Mouse (Mus musculus) MEL (cell line): ENCODE measurements at regions not wholly inside any gene's neighbourhood (a gene's known extent, or its start where the extent isn't known, plus 50 kb on each side); places are given as distances from the start of the nearest gene placed in this dataset.

Experiments
- DNase-seq: peaks from one replicate; pipeline ENCODE4 v3.0.0; 2011; ENCODE audit warnings: low read depth, low spot score
- H3K27ac ChIP-seq: 2 replicates; pipeline ENCODE4 v1.5.1; 2012; ENCODE audit warnings: low read depth, mild to moderate bottlenecking, control low read depth, low read length, moderate library complexity; ENCODE audit not compliant: control insufficient read depth
- H3K27me3 ChIP-seq, 2 experiments: fragments of 150-350 bp in 1 of 2; sonication (generic) in 1 of 2; 2 replicates each; pipeline ENCODE4 v1.6.1; 2012; ENCODE audit warnings: low read length in 2 of 2, mild to moderate bottlenecking in 2 of 2, improper control_type of control experiment in 1 of 2, moderate library complexity in 1 of 2; ENCODE audit not compliant: insufficient read depth in 2 of 2, control insufficient read depth in 1 of 2
- H3K36me3 ChIP-seq, 2 experiments: 2 replicates each; pipeline ENCODE4 v1.6.1; 2012 to 2014; ENCODE audit warnings: low read length in 2 of 2, improper control_type of control experiment in 1 of 2, inconsistent platforms in 1 of 2, mild to moderate bottlenecking in 1 of 2; ENCODE audit not compliant: insufficient read depth in 2 of 2, control insufficient read depth in 1 of 2
- H3K4me1 ChIP-seq, 2 experiments: fragments of 150-350 bp in 1 of 2; sonication (generic) in 1 of 2; 2 replicates each; pipeline ENCODE4 v1.6.1; 2012; ENCODE audit warnings: low read length in 2 of 2, improper control_type of control experiment in 1 of 2, mild to moderate bottlenecking in 1 of 2; ENCODE audit not compliant: insufficient read depth in 2 of 2, control insufficient read depth in 1 of 2
- H3K4me3 ChIP-seq, 2 experiments: fragments of 150-350 bp in 1 of 2; sonication (generic) in 1 of 2; 2 replicates each; pipeline ENCODE4 v1.5.1; 2012; ENCODE audit warnings: low read depth in 2 of 2, low read length in 2 of 2, mild to moderate bottlenecking in 2 of 2, moderate library complexity in 2 of 2, control low read depth in 1 of 2, improper control_type of control experiment in 1 of 2; ENCODE audit not compliant: control insufficient read depth in 1 of 2, insufficient read depth in 1 of 2
- H3K79me2 ChIP-seq: 2 replicates; pipeline ENCODE4 v1.6.1; 2012; ENCODE audit warnings: mild to moderate bottlenecking, low read length, moderate library complexity; ENCODE audit not compliant: control insufficient read depth, poor library complexity, insufficient read depth
- H3K9ac ChIP-seq: 2 replicates; pipeline ENCODE4 v1.6.1; 2012; ENCODE audit warnings: low read depth, mild to moderate bottlenecking, control low read depth, low read length, moderate library complexity; ENCODE audit not compliant: control insufficient read depth, poor library complexity, severe bottlenecking
- H3K9me3 ChIP-seq: fragments of 150-350 bp; sonication (generic); replicated peaks from 2 replicates; pipeline ENCODE4 v1.6.1; 2012; ENCODE audit warnings: mild to moderate bottlenecking, low read length, improper control_type of control experiment, moderate library complexity; ENCODE audit not compliant: insufficient read depth
- CHD1 ChIP-seq: IDR thresholded peaks from 2 replicates; pipeline ENCODE4 v1.6.1; 2012; ENCODE audit warnings: low read depth, mild to moderate bottlenecking, inconsistent platforms, low read length, improper control_type of control experiment
- CHD2 ChIP-seq: IDR thresholded peaks from 2 replicates; pipeline ENCODE4 v1.6.1; 2011; ENCODE audit warnings: low read length, improper control_type of control experiment
- ELF1 ChIP-seq: IDR thresholded peaks from 2 replicates; pipeline ENCODE4 v1.6.1; 2014; ENCODE audit warnings: low read depth, mild to moderate bottlenecking, inconsistent platforms, low read length, improper control_type of control experiment, moderate library complexity
- EP300 ChIP-seq, 2 experiments: IDR thresholded peaks; 2 replicates each; pipeline ENCODE4 v1.6.1; 2011; ENCODE audit warnings: improper control_type of control experiment in 2 of 2, low read length in 2 of 2, low read depth in 1 of 2, mild to moderate bottlenecking in 1 of 2
- ETS1 ChIP-seq: IDR thresholded peaks from 2 replicates; pipeline ENCODE4 v1.6.1; 2012; ENCODE audit warnings: low read depth, mild to moderate bottlenecking, inconsistent platforms, low read length, improper control_type of control experiment, moderate library complexity
- GABPA ChIP-seq: IDR thresholded peaks from 2 replicates; pipeline ENCODE4 v1.6.1; 2012; ENCODE audit warnings: low read depth, mild to moderate bottlenecking, inconsistent platforms, low read length, improper control_type of control experiment, moderate library complexity
- HCFC1 ChIP-seq: IDR thresholded peaks from 2 replicates; pipeline ENCODE4 v1.6.1; 2012; ENCODE audit warnings: low read depth, mild to moderate bottlenecking, inconsistent platforms, low read length, improper control_type of control experiment, moderate library complexity
- MAX ChIP-seq: IDR thresholded peaks from 2 replicates; pipeline ENCODE4 v1.6.1; 2011; ENCODE audit warnings: low read length, improper control_type of control experiment
- MYB ChIP-seq: IDR thresholded peaks from 2 replicates; pipeline ENCODE4 v1.6.1; 2011; ENCODE audit warnings: mild to moderate bottlenecking, low read depth, low read length, improper control_type of control experiment
- POLR2A ChIP-seq, 2 experiments: IDR thresholded peaks; 2 replicates each; pipeline ENCODE4 v1.6.1; 2011 to 2012; ENCODE audit warnings: low read length in 2 of 2, mild to moderate bottlenecking in 2 of 2, control low read depth in 1 of 2, improper control_type of control experiment in 1 of 2, low read depth in 1 of 2, moderate library complexity in 1 of 2; ENCODE audit not compliant: control insufficient read depth in 1 of 2, insufficient read depth in 1 of 2, poor library complexity in 1 of 2
- POLR2AphosphoS5 ChIP-seq: IDR thresholded peaks from 2 replicates; pipeline ENCODE4 v1.6.1; 2012; ENCODE audit warnings: low read depth, borderline replicate concordance, mild to moderate bottlenecking, inconsistent platforms, low read length, moderate library complexity, mixed read lengths
- RAD21 ChIP-seq: IDR thresholded peaks from 2 replicates; pipeline ENCODE4 v1.6.1; 2011; ENCODE audit warnings: mild to moderate bottlenecking, low read depth, low read length, improper control_type of control experiment
- RCOR1 ChIP-seq: IDR thresholded peaks from 2 replicates; pipeline ENCODE4 v1.6.1; 2012; ENCODE audit warnings: low read depth, mild to moderate bottlenecking, inconsistent platforms, low read length, improper control_type of control experiment
- SIN3A ChIP-seq: IDR thresholded peaks from 2 replicates; pipeline ENCODE4 v1.6.1; 2012; ENCODE audit warnings: low read length, improper control_type of control experiment, inconsistent platforms
- SMC3 ChIP-seq: IDR thresholded peaks from 2 replicates; pipeline ENCODE4 v1.6.1; 2011; ENCODE audit warnings: low read depth, low read length, improper control_type of control experiment
- TAL1 ChIP-seq: IDR thresholded peaks from 2 replicates; pipeline ENCODE4 v1.6.1; 2012; ENCODE audit warnings: mild to moderate bottlenecking, inconsistent platforms, low read length, moderate library complexity, mixed read lengths
- TBP ChIP-seq: IDR thresholded peaks from 2 replicates; pipeline ENCODE4 v1.8.0; 2011; ENCODE audit warnings: low read depth, low read length, improper control_type of control experiment
- UBTF ChIP-seq: IDR thresholded peaks from 2 replicates; pipeline ENCODE4 v1.6.1; 2012; ENCODE audit warnings: low read depth, mild to moderate bottlenecking, inconsistent platforms, low read length, improper control_type of control experiment, moderate library complexity, borderline replicate concordance; ENCODE audit not compliant: insufficient read depth
- USF1 ChIP-seq: IDR thresholded peaks from 2 replicates; pipeline ENCODE4 v1.6.1; 2014; ENCODE audit warnings: low read depth, mild to moderate bottlenecking, inconsistent platforms, low read length, improper control_type of control experiment, moderate library complexity
- ZMIZ1 ChIP-seq: IDR thresholded peaks from 2 replicates; pipeline ENCODE4 v1.6.1; 2012; ENCODE audit warnings: low read depth, mild to moderate bottlenecking, inconsistent platforms, low read length, improper control_type of control experiment, moderate library complexity
- ZNF384 ChIP-seq: IDR thresholded peaks from 2 replicates; pipeline ENCODE4 v1.6.1; 2012; ENCODE audit warnings: low read depth, mild to moderate bottlenecking, inconsistent platforms, low read length, improper control_type of control experiment

DNA sequence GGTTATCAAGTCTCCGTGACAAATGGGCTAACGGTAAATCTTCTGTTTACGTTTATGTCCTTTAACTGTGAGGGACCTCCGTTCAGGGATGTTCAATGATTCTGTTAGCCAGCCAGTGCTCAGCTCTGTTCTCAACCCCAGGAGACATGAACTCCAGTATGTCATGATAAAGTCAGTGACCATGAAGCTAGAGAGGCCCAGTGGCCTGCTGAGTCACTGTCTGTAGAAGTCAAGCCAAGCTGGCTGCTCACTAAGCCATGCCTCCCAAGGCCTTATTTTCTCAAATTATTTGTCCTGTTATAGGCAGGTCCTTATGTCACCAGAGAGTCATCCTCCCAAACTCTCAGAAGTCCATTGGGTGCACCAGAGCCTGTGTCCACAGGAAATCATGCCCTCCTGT, 252.9 kb downstream of the Cog6 start:
- Histone ChIP-seq H3K9me3 (no peaks in the 10 kb centered on the region), H3K9ac (no peak overlapping the region), H3K4me3 (no peak overlapping the region), H3K4me1 (no peaks in the 10 kb centered on the region), H3K27ac (no peak overlapping the region), H3K36me3 (no peaks in the 10 kb centered on the region), H3K27me3 (no peaks in the 10 kb centered on the region), H3K79me2 (no peaks in the 10 kb centered on the region)
- DNase-seq: no peak
- TF ChIP-seq SIN3A (no peak), ZNF384 (no peak), ELF1 (no peak), HCFC1 (no peak), SMC3 (no peak), ZMIZ1 (no peak), TAL1 (no peak), RCOR1 (no peak), RAD21 (no peak), MAX (no peak), CHD2 (no peak), GABPA (no peak), ETS1 (no peak), MYB (no peak), POLR2AphosphoS5 (no peak), TBP (no peak), USF1 (no peak), POLR2A (IDR thresholded peaks at IDR 0.05; ENCODE audit: control insufficient read depth in 1 of 2, insufficient read depth in 1 of 2, low read depth in 1 of 2, low read length in 2 of 2, poor library complexity in 1 of 2) (no peak), UBTF (no peak), CHD1 (no peak)

DNA sequence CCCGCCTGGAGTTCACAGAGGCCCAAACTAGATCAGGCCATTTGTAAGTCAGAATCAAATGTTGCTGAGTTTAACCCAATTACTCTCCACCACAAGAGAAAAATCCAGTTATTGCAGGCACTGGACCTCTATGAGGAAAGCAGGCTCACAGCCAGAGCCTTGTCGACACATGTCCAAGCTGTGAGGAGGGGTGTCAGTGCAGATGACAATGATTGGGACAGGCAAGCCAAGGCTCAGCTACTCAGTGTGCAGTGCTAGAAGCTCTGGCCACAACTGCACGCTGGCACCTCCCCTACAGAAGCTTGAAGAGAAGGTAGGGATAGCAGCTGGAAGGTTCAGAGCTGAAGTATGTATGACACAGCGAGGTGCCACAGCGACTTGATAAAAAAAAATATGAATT, 253.4 kb downstream of the Cog6 start:
- Histone ChIP-seq H3K36me3 (no peaks in the 10 kb centered on the region), H3K4me1 (no peaks in the 10 kb centered on the region), H3K4me3 (no peak overlapping the region), H3K79me2 (no peaks in the 10 kb centered on the region), H3K27ac (no peak overlapping the region), H3K27me3 (no peaks in the 10 kb centered on the region), H3K9me3 (no peaks in the 10 kb centered on the region), H3K9ac (no peak overlapping the region)
- TF ChIP-seq RAD21: no peak
- no peak for TF ChIP-seq EP300 (IDR thresholded peaks at IDR 0.05; ENCODE audit: low read depth in 1 of 2, low read length in 2 of 2)
- DNase-seq: no peak
